Comparison of ENCODE assay signal across 23 mouse cellular contexts in genomic region chr16:43524179-43524578, GRCm38 (mm10).
A peak's percentile ranks its signal among the peaks of the same experiment; 100 is the strongest.
DNase-seq lines count a peak whose midpoint lies in the region; ATAC-seq and TF ChIP-seq lines count a peak whose summit lies in the region.
"Had no signal": no experiment of that assay in that cellular context is flagged by ENCODE, and none has a peak within 500 bp of the region (broad histone marks: within the 10 kb centered on the region; RNA-seq: fewer than 3 reads in every experiment).

No protein-coding gene starts in this region.

- no peak overlapping the region for H3K9ac ChIP-seq in liver, postnatal 0 days (replicated peaks)
- H3K9ac ChIP-seq: embryonic facial prominence, embryonic 12.5 days; embryonic facial prominence, embryonic 15.5 days; forebrain, postnatal 0 days; hindbrain, embryonic 12.5 days; hindbrain, embryonic 15.5 days had no signal

- H3K4me2 ChIP-seq in liver, postnatal 0 days (ENCODE audit: low read depth, low read length): no peak overlapping the region
- H3K4me2 ChIP-seq: embryonic facial prominence, embryonic 12.5 days; embryonic facial prominence, embryonic 15.5 days; heart, embryonic 11.5 days; hindbrain, embryonic 12.5 days; hindbrain, embryonic 15.5 days had no signal

- no peaks in the 10 kb centered on the region for H3K27me3 ChIP-seq in liver, postnatal 0 days (ENCODE audit: insufficient read depth, low read length)
- H3K27me3 ChIP-seq: embryonic facial prominence, embryonic 12.5 days; embryonic facial prominence, embryonic 15.5 days; hindbrain, embryonic 12.5 days; hindbrain, embryonic 15.5 days; Patski had no signal

- WGBS in liver, postnatal 0 days (ENCODE audit: insufficient replicate concordance): 70% methylated on average over 9 of the region's 9 CpGs

- TF ChIP-seq CTCF in layer of hippocampus, adult 2 months (conservative IDR thresholded peaks at IDR 0.05): no peak
- TF ChIP-seq CTCF in liver, postnatal 0 days (IDR thresholded peaks at IDR 0.05; ENCODE audit: low read depth): no peak

- H3K9me3 ChIP-seq in liver, postnatal 0 days (ENCODE audit: low read length): no peaks in the 10 kb centered on the region
- H3K9me3 ChIP-seq: embryonic facial prominence, embryonic 12.5 days; embryonic facial prominence, embryonic 15.5 days; G1E; hindbrain, embryonic 12.5 days; hindbrain, embryonic 15.5 days had no signal

- TF ChIP-seq EP300 in liver, postnatal 0 days (IDR thresholded peaks at IDR 0.05; ENCODE audit: low read depth): peak; percentile 34; the same call in 1 of the 2 replicates

- ATAC-seq in liver, postnatal 0 days: peak; percentile 98
- ATAC-seq: forebrain, embryonic 14.5 days; forebrain, postnatal 0 days; Patski had no signal

- peak overlapping the region; percentile 90 for H3K27ac ChIP-seq in layer of hippocampus, adult 2 months
- no peak overlapping the region for H3K27ac ChIP-seq in liver, postnatal 0 days (ENCODE audit: low read depth)
- H3K27ac ChIP-seq: embryonic facial prominence, embryonic 12.5 days; embryonic facial prominence, embryonic 15.5 days; gastrocnemius, adult 2 months; hindbrain, embryonic 12.5 days; hindbrain, embryonic 15.5 days had no signal

- DNase-seq in kidney, adult 11 months: peak; percentile 1
- DNase-seq in kidney, postnatal 4 days: no peak
- no peak for DNase-seq in layer of hippocampus, adult 2 months (ENCODE audit: low spot score in 2 of 2)
- no peak for DNase-seq in layer of hippocampus, adult 18-20 months (ENCODE audit: low spot score in 2 of 2)
- DNase-seq in liver, postnatal 0 days: peak; percentile 17
- no peak for DNase-seq in liver
- DNase-seq: adrenal gland, postnatal 10 days; adrenal gland, postnatal 36 days; cerebellum, adult 11 months; cerebellum, adult 2 months; cerebellum, adult 9-11 months; forebrain, postnatal 0 days; gastrocnemius, adult 2 months; gastrocnemius, postnatal 14 days; heart, adult 11 months had no signal

- H3K4me3 ChIP-seq in layer of hippocampus, adult 2 months: no peak overlapping the region
- H3K4me3 ChIP-seq in liver, postnatal 0 days (ENCODE audit: low read depth, low read length): no peak overlapping the region
- H3K4me3 ChIP-seq: embryonic facial prominence, embryonic 12.5 days; embryonic facial prominence, embryonic 15.5 days; gastrocnemius, adult 2 months; hindbrain, embryonic 12.5 days; hindbrain, embryonic 15.5 days had no signal

- no peaks in the 10 kb centered on the region for H3K4me1 ChIP-seq in liver, postnatal 0 days (ENCODE audit: insufficient read depth)
- H3K4me1 ChIP-seq: embryonic facial prominence, embryonic 12.5 days; embryonic facial prominence, embryonic 15.5 days had no signal

- H3K36me3 ChIP-seq in liver, postnatal 0 days (replicated peaks; ENCODE audit: insufficient read depth, low read length): no peaks in the 10 kb centered on the region
- H3K36me3 ChIP-seq: embryonic facial prominence, embryonic 12.5 days; embryonic facial prominence, embryonic 15.5 days; G1E; hindbrain, embryonic 12.5 days; hindbrain, embryonic 15.5 days had no signal

Comparison
In these comparisons a context has a peak if more than half of its experiments do, and no peak if none do; other contexts are left out.
1. DNase-seq: peak in kidney, adult 11 months (single experiment) and liver, postnatal 0 days (single experiment); none in kidney, postnatal 4 days (0 of 2), layer of hippocampus, adult 2 months (0 of 2), layer of hippocampus, adult 18-20 months (0 of 2) and liver (single experiment).